Mouse (Mus musculus) stomach, embryonic 16.5 days (tissue): ENCODE results near the gene Gm17455. TPM values are rescaled to one million over a fixed set of nuclear protein-coding genes. Genes with fewer than 3 reads are reported as not detected.

Experiments
- polyA plus RNA-seq: library from polyadenylated mRNA; unstranded; fragments of >200 nt; fragmentation: Nextera tagmentation; extraction: Ambion mirVana; gene quantifications from 2 replicates; pipeline ENCODE4 v1.2.1, GENCODE M21; 2015

Gm17455 gene
- polyA plus RNA-seq, 1 experiment from 2014 or later, result not detected

Other genes starting within 250 kb of the Gm17455 start
- gene Chst3, start 180.5 kb upstream of the Gm17455 start, polyA plus RNA-seq, result 2.0 and 2.1 TPM in 2 replicates
- 194 and 198 TPM in 2 replicates for gene Psap, start 122.1 kb upstream of the Gm17455 start, polyA plus RNA-seq
- 6.6 and 8.5 TPM in 2 replicates for gene Vsir, start 52.9 kb upstream of the Gm17455 start, polyA plus RNA-seq